Mouse (Mus musculus) retina, embryonic 14.5 days (tissue): ENCODE measurements around the gene Hpse2.

Source experiments
- DNase-seq: peaks from one replicate; pipeline ENCODE4 v3.0.0-alpha.2; 2015; ENCODE audit warnings: low spot score

Hpse2 gene

GRCm38 (mm10) chr19:42948114-42948636 lies 440.0 kb downstream of the Hpse2 start:
- no peak for DNase-seq

- DNase-seq: no peak
These were observed 450.6 kb downstream of the Hpse2 start for GRCm38 (mm10) chr19:42937544-42937943.

DNA sequence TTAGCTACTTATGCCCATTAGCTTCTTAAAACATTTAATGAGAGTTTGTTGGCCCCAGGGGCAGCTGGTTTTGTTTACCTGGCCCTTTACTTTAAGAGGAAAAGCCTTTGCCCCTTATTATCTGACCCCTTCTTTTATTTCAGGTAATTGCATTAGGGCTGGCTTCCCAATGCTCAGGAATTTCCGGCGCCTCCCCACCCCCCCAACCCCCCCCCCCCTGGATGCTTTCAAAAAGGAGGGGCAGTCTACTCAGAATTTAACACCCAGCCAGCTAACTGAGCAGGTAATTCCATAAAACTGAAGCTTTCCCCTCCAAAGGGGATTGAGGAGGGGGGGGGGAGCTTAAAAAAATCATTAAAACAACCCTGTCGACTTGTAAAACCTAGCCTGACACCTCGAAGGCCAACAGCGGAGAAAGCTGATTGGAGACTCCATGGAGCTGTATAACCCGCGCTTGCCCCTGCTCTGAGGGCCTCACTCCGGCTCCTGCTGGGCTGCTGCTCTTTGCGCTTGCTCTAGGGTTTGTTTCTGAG lies 451.4 kb downstream of the Hpse2 start:
- peak; percentile 45 for DNase-seq

DNA sequence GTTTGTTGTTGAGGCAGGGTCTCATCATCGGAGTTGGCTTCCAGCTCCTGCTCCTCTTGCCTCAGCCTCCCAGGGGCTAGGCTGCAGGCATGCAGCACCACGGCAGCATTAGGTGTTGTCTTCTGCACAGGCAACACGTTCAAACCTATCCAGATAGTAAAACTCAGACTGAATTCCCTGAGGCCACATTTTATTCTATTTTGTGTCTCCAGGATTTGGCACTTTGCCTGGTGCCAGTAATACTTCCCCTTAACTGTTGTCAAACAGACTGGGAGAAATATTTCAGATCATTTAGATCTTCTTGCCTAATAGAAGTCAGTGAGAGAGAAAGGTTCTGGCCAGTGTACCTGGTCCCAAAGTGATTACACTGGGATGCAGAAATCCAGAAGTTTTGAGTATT lies 458.5 kb downstream of the Hpse2 start:
- no peak for DNase-seq

DNA sequence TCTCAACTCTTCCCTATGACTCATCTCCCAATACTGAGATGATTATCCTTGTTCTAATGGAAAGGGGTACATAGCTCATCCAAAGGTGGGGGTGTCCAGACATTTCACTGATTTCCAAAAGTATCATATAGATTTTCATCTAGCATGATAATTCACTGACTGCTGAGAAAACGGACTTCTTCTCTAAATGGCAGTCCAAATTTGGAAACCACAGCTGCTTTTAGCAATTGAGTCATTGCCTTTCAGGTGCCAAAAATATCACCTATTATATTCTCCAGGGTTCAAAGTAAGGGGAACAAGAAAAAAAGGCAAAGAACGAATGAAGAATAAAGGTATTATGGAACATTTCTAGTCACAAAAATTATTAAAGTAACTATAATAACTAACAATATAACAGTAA lies 459.9 kb downstream of the Hpse2 start:
- no peak for DNase-seq

DNA sequence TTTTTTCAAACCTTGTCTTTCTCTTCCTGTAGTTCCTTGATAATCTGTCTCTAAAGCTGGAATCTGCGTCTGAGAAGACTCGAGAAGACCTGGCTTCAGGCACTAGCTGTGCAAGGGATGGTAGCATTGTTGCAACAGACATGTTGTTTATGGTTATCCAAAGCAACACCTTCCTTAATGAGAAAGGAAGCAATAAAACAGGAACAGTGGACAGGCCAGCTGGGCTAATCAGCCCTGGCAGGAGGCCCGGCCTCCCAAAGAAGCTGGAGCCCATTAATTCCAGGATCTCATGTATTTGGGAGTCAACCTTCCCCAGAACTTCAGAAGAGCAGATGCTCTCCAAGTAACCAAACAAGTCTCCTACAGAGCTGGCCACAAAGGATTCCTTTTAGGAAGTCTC lies 465.5 kb downstream of the Hpse2 start:
- no peak for DNase-seq

DNA sequence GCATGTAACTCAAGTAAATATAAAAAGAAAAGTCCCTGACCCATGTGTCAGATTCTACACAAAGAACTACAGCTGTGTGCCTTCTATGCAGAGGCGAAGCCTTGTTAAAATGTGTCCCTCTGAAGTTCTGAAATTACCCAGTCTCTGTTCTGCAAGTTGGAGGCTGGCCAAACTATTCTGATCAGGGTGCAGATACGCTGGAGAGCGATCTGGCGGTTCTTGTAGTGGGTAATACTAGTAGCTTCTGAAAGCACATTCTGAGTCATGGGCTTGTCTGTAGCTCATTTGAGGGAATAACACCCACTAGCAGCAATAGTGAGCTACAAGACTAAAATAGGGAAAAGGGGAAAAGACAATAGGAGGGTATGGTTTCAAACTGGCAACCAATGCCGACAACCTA lies 474.5 kb downstream of the Hpse2 start:
- DNase-seq: no peak

GRCm38 (mm10) chr19:42909719-42910118 lies 478.4 kb downstream of the Hpse2 start:
- no peak for DNase-seq

GRCm38 (mm10) chr19:42908553-42908952 lies 479.6 kb downstream of the Hpse2 start:
- DNase-seq: no peak

GRCm38 (mm10) chr19:42906328-42906727 lies 481.8 kb downstream of the Hpse2 start:
- DNase-seq: no peak

GRCm38 (mm10) chr19:42904726-42905125 lies 483.4 kb downstream of the Hpse2 start:
- peak; percentile 72 for DNase-seq

DNA sequence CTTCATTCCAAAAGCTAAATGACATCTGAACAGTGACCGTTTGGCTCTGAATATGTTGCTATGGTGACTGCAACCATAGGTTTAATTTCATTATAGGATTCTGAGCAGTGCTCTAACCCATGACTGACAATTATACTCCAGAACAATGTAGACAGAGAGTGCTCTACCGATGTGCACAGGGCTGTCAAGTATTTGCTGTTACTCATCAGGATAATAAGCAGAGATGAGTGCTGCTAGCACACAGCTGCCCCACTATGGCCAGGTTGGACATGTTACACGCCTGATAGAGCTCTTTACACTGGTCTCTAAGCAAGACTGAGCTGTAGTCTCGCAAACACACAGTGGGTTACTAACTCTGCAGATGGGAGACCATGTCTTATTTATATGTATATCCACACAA lies 483.9 kb downstream of the Hpse2 start:
- DNase-seq: peak; percentile 86

DNA sequence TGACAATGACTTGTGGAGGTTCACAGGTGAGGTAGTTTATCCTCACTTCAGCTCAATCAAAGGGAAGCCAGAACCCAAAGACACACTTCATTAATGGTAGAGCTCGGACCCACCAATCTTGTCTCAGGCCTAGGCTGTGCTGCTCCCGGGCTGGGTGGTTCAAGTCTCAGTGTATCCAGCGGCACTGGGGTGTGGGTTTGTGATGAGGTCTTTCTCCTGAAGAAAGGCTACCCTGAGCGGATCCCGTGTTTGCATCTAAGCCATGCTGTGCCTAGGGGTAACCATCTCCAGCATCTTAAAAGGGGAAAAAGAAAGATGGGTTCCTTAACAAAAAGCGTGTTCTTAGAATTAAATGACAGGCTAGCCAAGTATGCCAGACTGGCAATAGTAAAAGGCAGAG lies 484.3 kb downstream of the Hpse2 start:
- DNase-seq: no peak

DNA sequence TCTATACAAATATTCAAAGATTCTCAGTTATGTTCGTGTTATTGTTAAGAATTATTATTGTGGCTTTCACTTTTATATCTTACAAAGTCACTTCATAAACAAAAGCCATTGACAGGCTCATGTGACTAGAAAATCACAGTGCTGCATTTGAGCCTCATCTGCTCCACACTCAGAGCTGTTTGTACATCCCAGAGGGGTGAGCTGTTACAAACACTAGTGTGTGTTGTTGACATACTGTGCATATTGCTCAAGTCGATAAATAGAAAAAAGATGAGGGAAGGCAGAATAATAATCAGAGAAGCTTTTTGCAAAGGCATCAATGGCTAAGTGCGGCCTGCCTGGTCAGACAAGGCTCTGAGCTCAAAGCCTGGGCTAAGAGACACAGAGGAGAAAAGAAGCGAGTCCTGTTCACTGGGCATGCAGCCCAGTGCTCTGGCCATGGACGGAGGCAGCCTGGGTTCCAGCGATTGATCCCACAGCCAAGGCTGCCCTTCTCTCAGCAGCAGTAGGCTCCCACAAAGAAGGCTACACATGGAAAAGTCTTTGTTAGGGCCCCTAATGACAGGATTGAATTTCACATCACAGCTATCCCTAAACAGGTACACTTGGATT lies 485.6 kb downstream of the Hpse2 start:
- peak; percentile 5 for DNase-seq

GRCm38 (mm10) chr19:42891599-42891998 lies 496.6 kb downstream of the Hpse2 start:
- no peak for DNase-seq

DNA sequence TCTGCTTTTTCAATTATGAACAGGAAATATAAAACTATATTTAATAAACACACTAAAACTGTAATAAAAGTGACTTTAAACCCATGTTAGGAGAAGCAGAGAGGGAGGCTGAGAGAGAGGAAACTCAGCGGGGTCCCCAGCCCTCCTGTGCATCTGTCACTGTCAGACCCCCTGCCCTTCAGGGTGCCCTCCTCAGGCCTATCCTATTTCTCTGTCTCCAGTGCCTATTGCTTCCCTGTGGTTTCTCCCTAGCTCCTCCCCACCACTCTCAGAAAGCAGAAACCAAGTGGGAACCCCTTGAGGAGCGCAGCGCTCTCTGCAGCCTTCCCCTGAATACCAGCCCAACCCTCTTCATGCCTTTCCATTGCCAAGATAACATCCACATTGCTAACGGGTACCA lies 510.5 kb downstream of the Hpse2 start:
- DNase-seq: no peak

DNA sequence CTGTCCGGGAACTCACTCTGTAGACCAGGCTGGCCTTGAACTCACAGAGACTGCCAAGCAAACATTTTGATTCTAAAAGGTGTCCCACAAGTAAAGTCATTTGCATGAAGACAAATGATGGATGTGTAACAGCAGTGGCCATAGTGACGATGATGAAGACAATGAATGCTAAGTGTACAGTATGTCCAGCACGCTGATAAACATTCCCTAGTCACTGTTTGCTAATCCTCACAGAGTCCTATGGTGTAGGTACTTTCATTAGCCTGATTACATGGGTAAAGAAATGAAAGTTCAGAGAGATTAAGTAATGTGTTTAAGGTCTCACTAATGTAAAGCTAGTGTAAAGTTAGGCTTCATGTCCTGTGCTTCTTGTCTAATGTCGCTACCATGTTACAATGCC lies 511.6 kb downstream of the Hpse2 start:
- DNase-seq: no peak

DNA sequence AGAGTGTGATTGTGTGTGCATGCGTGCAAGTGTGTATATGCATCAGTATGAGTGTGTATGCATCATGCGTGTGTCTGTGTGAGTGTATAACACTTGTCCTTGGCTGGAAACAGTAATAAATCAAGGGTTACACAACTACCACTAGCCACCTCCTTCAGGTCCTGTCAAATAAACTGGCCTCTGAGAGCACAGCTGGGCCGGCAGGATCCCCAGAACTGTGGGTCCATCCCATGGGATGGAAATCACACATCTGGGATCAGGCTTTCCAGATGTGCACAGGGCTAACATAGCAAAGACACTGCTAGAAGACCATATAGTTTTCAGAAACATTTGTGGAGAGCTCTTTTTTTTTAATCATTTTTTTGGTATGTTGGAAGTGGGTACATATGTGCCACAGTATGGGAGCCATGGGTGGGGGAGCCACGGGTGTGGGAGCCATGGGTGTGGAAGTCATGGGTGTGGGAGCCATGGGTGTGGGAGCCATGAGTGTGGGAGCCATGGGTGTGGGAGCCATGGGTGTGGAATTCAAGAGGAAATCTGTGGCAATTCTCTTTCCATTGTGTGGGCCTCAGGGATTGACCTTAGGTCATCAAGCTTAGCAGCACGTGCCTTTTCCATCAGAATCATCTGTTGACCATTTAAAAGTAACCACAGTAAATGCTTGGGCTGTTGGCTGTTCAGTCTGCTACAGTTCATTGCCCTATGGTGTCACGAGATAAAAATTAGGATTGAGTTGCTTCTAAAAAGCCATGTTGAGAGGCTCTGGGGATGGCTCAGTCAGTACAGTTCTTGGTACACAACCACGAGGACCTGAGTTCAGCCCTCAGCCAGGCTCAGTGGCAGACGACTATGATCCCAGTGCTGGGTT lies 518.3 kb downstream of the Hpse2 start:
- DNase-seq: no peak

GRCm38 (mm10) chr19:42868958-42869662 lies 519.0 kb downstream of the Hpse2 start:
- DNase-seq: no peak

DNA sequence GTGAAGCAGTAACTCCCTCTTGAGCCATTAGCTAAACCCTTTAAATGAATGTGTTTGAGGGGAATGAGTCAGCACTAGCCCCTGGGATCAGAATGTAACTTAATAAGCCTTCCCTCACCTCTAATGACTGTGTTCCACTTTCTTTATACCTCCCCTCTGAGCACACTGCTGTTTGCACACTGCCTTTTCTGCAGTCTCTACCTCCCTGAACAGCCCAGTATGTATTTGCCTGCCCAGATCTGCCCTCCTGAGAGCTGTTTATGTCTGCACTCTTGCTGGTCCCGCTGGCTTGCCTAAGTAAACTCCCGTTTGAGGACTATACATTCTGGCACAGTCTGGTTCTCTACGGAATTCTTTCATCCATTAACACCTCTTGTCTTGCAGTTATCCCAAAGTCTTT lies 525.1 kb downstream of the Hpse2 start:
- DNase-seq: no peak

DNA sequence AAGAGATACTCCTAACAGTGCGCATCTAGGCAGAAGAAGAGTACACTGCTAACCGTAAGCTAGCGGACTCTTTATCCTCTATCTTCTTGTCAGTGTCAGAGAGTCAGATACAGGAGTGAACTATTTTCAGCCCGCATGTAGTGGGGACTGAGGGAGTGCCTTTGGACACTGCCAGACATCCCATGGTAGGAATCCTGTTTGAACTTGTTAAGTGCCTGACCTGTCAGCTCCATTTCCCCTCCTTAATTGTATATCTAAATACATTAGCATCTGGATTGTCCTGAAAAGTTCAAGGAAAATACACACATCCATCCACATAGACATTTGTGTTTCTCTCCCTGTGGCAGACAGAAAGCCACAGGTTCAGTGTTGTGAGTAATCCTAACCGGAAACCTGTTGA lies 531.1 kb downstream of the Hpse2 start:
- DNase-seq: no peak

- DNase-seq: no peak
These were observed 532.5 kb downstream of the Hpse2 start for GRCm38 (mm10) chr19:42855649-42856048.

DNA sequence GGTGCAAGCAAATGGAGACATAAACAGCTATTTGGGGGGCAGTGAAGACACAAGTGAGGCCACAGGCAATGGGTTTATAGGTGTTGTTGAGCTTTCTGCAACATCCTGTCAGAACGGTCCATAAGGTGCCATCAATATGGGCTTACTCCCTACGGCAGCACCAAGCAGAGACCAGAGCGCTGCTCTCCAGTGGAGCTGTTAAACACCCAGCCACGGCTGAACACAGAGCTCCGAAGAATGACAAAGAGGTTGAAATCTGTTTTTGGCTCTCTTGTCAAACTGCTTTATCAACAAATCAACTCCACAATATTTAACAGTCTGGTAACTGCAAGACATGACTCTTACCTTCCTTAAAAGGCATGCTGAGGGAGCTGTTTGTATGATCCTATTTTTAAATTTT lies 537.7 kb downstream of the Hpse2 start:
- no peak for DNase-seq
